Mouse (Mus musculus): ENCODE results near the gene Zfp763. TPM values are rescaled to one million over a fixed set of nuclear protein-coding genes. Genes with fewer than 3 reads are reported as not detected.
"Not testable (repeated sequence)": the region's sequence is repeated elsewhere in the genome, so short reads cannot be mapped to it uniquely, and the experiment has no call there.

Zfp763 gene
- 28.7 and 29.5 TPM in 2 replicates for polyA plus RNA-seq (2015; fragmentation: Nextera tagmentation; extraction: Ambion mirVana)

GRCm38 (mm10) chr17:33032900-33033891 lies at the start of gene Zfp763:
Gene Zfp763 (minus strand): TSS chr17:33033402.
- H3K4me2 ChIP-seq = peak within 1 kb of the TSS; percentile 60
- WGBS = 2% methylated on average over 27 of the region's 27 CpGs
- H3K27me3 ChIP-seq (replicated peaks) = no peaks in the 10 kb centered on the region
- H3K9ac ChIP-seq = peak within 1 kb of the TSS; percentile 87
- H3K4me1 ChIP-seq = peaks cover 14% of the 10 kb centered on the region
- H3K27ac ChIP-seq = peak within 1 kb of the TSS; percentile 89
- H3K36me3 ChIP-seq (replicated peaks) = no peaks in the 10 kb centered on the region
- no peaks in the 10 kb centered on the region for H3K9me3 ChIP-seq
- ATAC-seq (replicated peaks) = peak; percentile 100
- H3K4me3 ChIP-seq = peak within 1 kb of the TSS; percentile 89

GRCm38 (mm10) chr17:33067958-33068357 lies 34.8 kb upstream of the Zfp763 start, which contains the start of gene 4921501E09Rik:
Gene 4921501E09Rik (minus strand): TSS chr17:33068058.
- no peaks in the 10 kb centered on the region for H3K4me1 ChIP-seq
- no peak within 1 kb of the TSS for H3K4me3 ChIP-seq
- WGBS = 52% methylated on average over 1 of the region's 1 CpGs
- no peak within 1 kb of the TSS for H3K27ac ChIP-seq
- no peaks in the 10 kb centered on the region for H3K36me3 ChIP-seq (replicated peaks)
- no peak within 1 kb of the TSS for H3K9ac ChIP-seq
- H3K4me2 ChIP-seq = no peak within 1 kb of the TSS
- no peaks in the 10 kb centered on the region for H3K9me3 ChIP-seq
- no peak for ATAC-seq (replicated peaks)
- no peaks in the 10 kb centered on the region for H3K27me3 ChIP-seq (replicated peaks)

GRCm38 (mm10) chr17:33063001-33063400 lies 29.8 kb upstream of the Zfp763 start:
- Histone ChIP-seq H3K27me3 (replicated peaks) (no peaks in the 10 kb centered on the region), H3K4me1 (no peaks in the 10 kb centered on the region), H3K4me3 (no peak overlapping the region), H3K9me3 (no peaks in the 10 kb centered on the region), H3K27ac (no peak overlapping the region), H3K36me3 (replicated peaks) (no peaks in the 10 kb centered on the region), H3K4me2 (no peak overlapping the region), H3K9ac (no peak overlapping the region)
- WGBS = 0% methylated on average over 1 of the region's 1 CpGs
- no peak for ATAC-seq (replicated peaks)

- no peak overlapping the region for H3K9ac ChIP-seq
- no peak for ATAC-seq (replicated peaks)
- no peak overlapping the region for H3K27ac ChIP-seq
- H3K4me2 ChIP-seq = no peak overlapping the region
- no peaks in the 10 kb centered on the region for H3K36me3 ChIP-seq (replicated peaks)
- WGBS = 19% methylated on average over 1 of the region's 1 CpGs
- no peaks in the 10 kb centered on the region for H3K27me3 ChIP-seq (replicated peaks)
- H3K4me3 ChIP-seq = no peak overlapping the region
- H3K9me3 ChIP-seq = no peaks in the 10 kb centered on the region
- H3K4me1 ChIP-seq = no peaks in the 10 kb centered on the region
Measured at GRCm38 (mm10) chr17:33058791-33059190, 25.6 kb upstream of the Zfp763 start.

- Histone ChIP-seq H3K27ac (peak overlapping the region; percentile 89), H3K27me3 (replicated peaks) (no peaks in the 10 kb centered on the region), H3K9ac (peak overlapping the region; percentile 87; the same call in 1 of the 2 replicates), H3K4me2 (peak overlapping the region; percentile 60), H3K4me1 (peaks cover 14% of the 10 kb centered on the region), H3K9me3 (0 out of 2 replicates have a peak, but pooled peaks cover 3% of the 10 kb centered on the region), H3K36me3 (replicated peaks) (0 out of 2 replicates have a peak, but pooled peaks cover 2% of the 10 kb centered on the region), H3K4me3 (peak overlapping the region; percentile 89)
- ATAC-seq (replicated peaks) = no peak
- WGBS = 7% methylated on average over 9 of the region's 10 CpGs
Measured at GRCm38 (mm10) chr17:33032376-33032775, 826 bp downstream of the Zfp763 start.

- H3K36me3 ChIP-seq (replicated peaks) = peaks cover 70% of the 10 kb centered on the region
- peaks cover 57% of the 10 kb centered on the region for H3K9me3 ChIP-seq
- not testable (repeated sequence) for H3K4me1 ChIP-seq; H3K9ac ChIP-seq; H3K27ac ChIP-seq; H3K4me2 ChIP-seq; H3K27me3 ChIP-seq (replicated peaks); ATAC-seq (replicated peaks); H3K4me3 ChIP-seq
Measured at GRCm38 (mm10) chr17:33020434-33020833, 12.8 kb downstream of the Zfp763 start.

GRCm38 (mm10) chr17:33008337-33008736 lies 24.9 kb downstream of the Zfp763 start:
- H3K4me1 ChIP-seq = no peaks in the 10 kb centered on the region
- peaks cover 25% of the 10 kb centered on the region for H3K36me3 ChIP-seq (replicated peaks)
- H3K27ac ChIP-seq = no peak overlapping the region
- 55% methylated on average over 9 of the region's 9 CpGs for WGBS
- no peak overlapping the region for H3K4me3 ChIP-seq
- H3K9ac ChIP-seq = no peak overlapping the region
- no peak for ATAC-seq (replicated peaks)
- no peak overlapping the region for H3K4me2 ChIP-seq
- H3K9me3 ChIP-seq = peaks cover 11% of the 10 kb centered on the region
- no peaks in the 10 kb centered on the region for H3K27me3 ChIP-seq (replicated peaks)

GRCm38 (mm10) chr17:32998492-32998891 lies 34.7 kb downstream of the Zfp763 start:
- H3K9ac ChIP-seq = no peak overlapping the region
- H3K27ac ChIP-seq = no peak overlapping the region
- ATAC-seq (replicated peaks) = no peak
- H3K4me3 ChIP-seq = no peak overlapping the region
- H3K36me3 ChIP-seq (replicated peaks) = peaks cover 33% of the 10 kb centered on the region
- no peak overlapping the region for H3K4me2 ChIP-seq
- H3K27me3 ChIP-seq (replicated peaks) = no peaks in the 10 kb centered on the region
- H3K4me1 ChIP-seq = peaks cover 13% of the 10 kb centered on the region
- H3K9me3 ChIP-seq = peaks cover 15% of the 10 kb centered on the region
- WGBS = 91% methylated on average over 2 of the region's 2 CpGs

- H3K36me3 ChIP-seq (replicated peaks) = peaks cover 8% of the 10 kb centered on the region; the same call in 1 of the 2 replicates
- H3K9ac ChIP-seq = peak within 1 kb of the TSS; percentile 69
- peaks cover 18% of the 10 kb centered on the region for H3K4me1 ChIP-seq
- under 1% methylated on average over 21 of the region's 21 CpGs for WGBS
- H3K27me3 ChIP-seq (replicated peaks) = no peaks in the 10 kb centered on the region
- peak within 1 kb of the TSS; percentile 88 for H3K4me2 ChIP-seq
- peak within 1 kb of the TSS; percentile 84 for H3K27ac ChIP-seq
- ATAC-seq (replicated peaks) = peak; percentile 98
- peak within 1 kb of the TSS; percentile 80 for H3K4me3 ChIP-seq
- H3K9me3 ChIP-seq = no peaks in the 10 kb centered on the region
Measured at GRCm38 (mm10) chr17:32992699-32993474, 40.3 kb downstream of the Zfp763 start, which contains the start of gene Zfp952. Gene Zfp952 (plus strand): TSS chr17:32993129.

GRCm38 (mm10) chr17:32991965-32992698 lies 41.1 kb downstream of the Zfp763 start:
- peak overlapping the region; percentile 88 for H3K4me2 ChIP-seq
- H3K4me1 ChIP-seq = peaks cover 18% of the 10 kb centered on the region
- WGBS = 67% methylated on average over 12 of the region's 12 CpGs
- H3K4me3 ChIP-seq = peak overlapping the region; percentile 80
- no peaks in the 10 kb centered on the region for H3K27me3 ChIP-seq (replicated peaks)
- H3K9ac ChIP-seq = peak overlapping the region; percentile 69; the same call in 1 of the 2 replicates
- H3K36me3 ChIP-seq (replicated peaks) = peaks cover 8% of the 10 kb centered on the region; the same call in 1 of the 2 replicates
- ATAC-seq (replicated peaks) = no peak
- H3K9me3 ChIP-seq = no peaks in the 10 kb centered on the region
- H3K27ac ChIP-seq = peak overlapping the region; percentile 84

- Histone ChIP-seq H3K27ac (no peak overlapping the region), H3K36me3 (replicated peaks) (no peaks in the 10 kb centered on the region), H3K4me1 (no peaks in the 10 kb centered on the region), H3K4me2 (no peak overlapping the region), H3K27me3 (replicated peaks) (no peaks in the 10 kb centered on the region), H3K9ac (no peak overlapping the region), H3K4me3 (no peak overlapping the region), H3K9me3 (no peaks in the 10 kb centered on the region)
- no peak for ATAC-seq (replicated peaks)
- 75% methylated on average over 4 of the region's 4 CpGs for WGBS
Measured at GRCm38 (mm10) chr17:32986301-32986700, 46.9 kb downstream of the Zfp763 start.
